Mouse (Mus musculus) bone marrow, adult 2 months (tissue): ENCODE data around the gene Pcdh15. TPM values are rescaled to one million over a fixed set of nuclear protein-coding genes. Genes with fewer than 3 reads are reported as not detected.

Source experiments
- H3K27ac ChIP-seq: fragments of 200-500 bp; 2 replicates; pipeline ENCODE4 v1.5.1; 2012; ENCODE audit warnings: low read depth, mild to moderate bottlenecking, control low read depth, inconsistent platforms, low read length; ENCODE audit not compliant: control insufficient read depth, poor library complexity, insufficient read depth
- H3K4me1 ChIP-seq: fragments of 200-500 bp; 2 replicates; pipeline ENCODE4 v1.6.1; 2011; ENCODE audit warnings: low read length; ENCODE audit not compliant: control insufficient read depth, insufficient read depth
- H3K4me3 ChIP-seq: fragments of 200-500 bp; replicated peaks from 2 replicates; pipeline ENCODE3; 2011; ENCODE audit warnings: mild to moderate bottlenecking, low read depth, low read length, control low read depth; ENCODE audit not compliant: control insufficient read depth
- CTCF ChIP-seq: fragments of 200-500 bp; IDR thresholded peaks from 2 replicates; pipeline ENCODE4 v1.5.1; 2011; ENCODE audit warnings: low read length, control low read depth; ENCODE audit not compliant: control insufficient read depth, insufficient read depth
- POLR2A ChIP-seq: fragments of 200-500 bp; IDR thresholded peaks from 2 replicates; pipeline ENCODE4 v1.6.1; 2011; ENCODE audit warnings: low read depth, mild to moderate bottlenecking, control low read depth, low read length, borderline replicate concordance; ENCODE audit not compliant: control insufficient read depth
- WGBS: fragments of 180-500 bp; shearing (Covaris S2); methylation state at CpG from one replicate; pipeline ENCODE4 v1.1.7; 2018; 5-methylcytosine and 5-hydroxymethylcytosine counted together
- polyA plus RNA-seq: library from polyadenylated mRNA; stranded (reverse); fragments of >200 nt; gene quantifications from 2 replicates; pipeline ENCODE4 v1.2.4, GENCODE M21; 2011; ENCODE audit warnings: low replicate concordance; ENCODE audit not compliant: missing spikeins, insufficient read depth, insufficient read length

The Pcdh15 gene
- 0.36 and 0.47 TPM in 2 replicates for polyA plus RNA-seq

DNA sequence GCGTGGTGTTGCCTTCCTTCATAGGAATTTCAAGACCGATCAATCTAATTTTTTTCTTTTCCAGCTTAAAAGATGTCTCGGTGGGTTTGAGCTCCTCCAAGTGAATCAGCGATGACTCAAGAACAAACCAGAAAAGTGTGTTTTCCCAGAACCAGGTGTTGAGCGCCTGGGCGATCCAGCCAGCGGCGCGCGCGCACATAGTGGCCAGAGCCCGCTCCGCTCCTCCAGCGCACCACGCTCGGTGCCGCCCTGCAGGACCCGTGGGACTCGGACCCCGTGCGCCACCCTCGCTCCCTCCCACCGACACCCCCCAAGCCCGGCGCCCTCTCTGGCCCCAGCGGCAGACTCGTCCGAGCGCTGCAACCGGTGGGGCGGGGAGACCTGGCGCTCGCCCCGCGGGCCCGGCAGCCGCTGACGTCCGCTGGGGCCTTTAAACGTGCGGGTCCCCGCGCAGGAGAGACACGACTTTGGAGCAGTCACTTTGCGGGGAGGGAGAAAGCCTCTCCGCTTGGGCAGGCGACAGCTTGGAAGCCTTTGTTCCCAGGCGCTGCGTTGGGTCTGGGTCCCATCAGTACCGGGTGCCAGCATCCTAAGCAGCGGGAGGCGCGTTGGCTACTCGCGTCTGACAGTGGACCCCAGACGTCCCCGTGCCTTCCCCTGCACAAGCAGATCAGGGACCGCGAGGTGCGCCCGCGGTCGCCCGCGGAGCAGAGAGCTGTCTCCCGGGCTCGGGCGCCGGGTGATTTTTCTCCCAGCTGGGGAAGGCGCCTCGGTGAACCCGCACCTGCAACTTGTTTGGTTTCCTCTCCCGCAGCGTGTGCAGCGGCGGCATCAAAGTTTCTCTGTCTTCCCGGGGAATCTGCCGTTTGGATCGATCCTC lies at the start of gene Pcdh15:
Gene Pcdh15, plus strand, starts transcription at position 377 of the 880 bp plus-strand sequence.
- no peak within 1 kb of the TSS for H3K4me3 ChIP-seq
- no peak for TF ChIP-seq CTCF
- no peak for TF ChIP-seq POLR2A
- 3% methylated on average over 79 of the region's 79 CpGs for WGBS
- H3K4me1 ChIP-seq: no peaks in the 10 kb centered on the region
- no peak within 1 kb of the TSS; the same call in 1 of the 2 replicates for H3K27ac ChIP-seq

DNA sequence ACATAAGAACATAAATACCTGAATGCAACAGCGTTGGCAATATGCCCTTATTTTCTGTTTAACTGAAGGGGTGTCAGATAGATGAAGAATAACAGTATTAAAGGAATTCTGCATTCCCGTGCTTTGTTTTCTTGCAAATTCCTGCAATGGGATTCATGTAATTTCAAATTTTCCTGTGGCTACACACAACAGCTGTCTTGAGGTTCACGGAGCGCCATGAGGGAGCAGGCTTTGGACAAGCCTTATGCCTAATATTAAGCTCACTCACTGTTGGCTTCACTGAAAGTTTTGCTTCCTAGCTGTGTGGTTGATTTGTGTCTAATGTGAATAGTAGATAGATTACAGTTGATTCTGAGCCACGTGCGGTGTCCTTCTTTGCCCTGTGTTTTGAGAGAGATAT lies 47.1 kb upstream of the Pcdh15 start:
- H3K4me3 ChIP-seq: no peak overlapping the region
- no peak overlapping the region for H3K27ac ChIP-seq
- H3K4me1 ChIP-seq: no peaks in the 10 kb centered on the region
- TF ChIP-seq POLR2A (no peak), CTCF (no peak)
- WGBS: 77% methylated on average over 6 of the region's 6 CpGs

DNA sequence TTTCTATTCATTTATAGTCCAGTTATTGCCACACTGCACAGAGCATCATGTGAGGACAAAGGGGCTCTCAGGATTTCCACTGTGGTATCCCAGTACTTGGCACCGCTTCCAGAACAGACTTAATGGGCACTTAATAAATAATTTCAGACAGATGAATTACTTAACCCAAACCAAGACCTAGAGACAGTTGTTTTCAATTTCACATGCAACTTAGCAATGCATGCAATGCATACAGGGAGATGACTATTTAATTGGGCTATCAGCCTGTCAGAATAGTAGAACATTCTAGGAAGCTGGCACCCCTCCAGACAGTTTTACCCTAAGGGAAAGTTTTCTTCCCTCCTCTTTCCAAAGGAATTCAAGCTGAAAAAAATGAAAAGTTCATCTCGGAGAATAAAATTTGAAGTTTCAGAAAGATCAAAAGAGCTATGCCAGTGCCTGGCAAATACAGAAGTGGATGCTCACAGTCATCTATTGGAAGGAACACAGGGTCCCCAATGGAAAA lies 39.4 kb upstream of the Pcdh15 start:
- Histone ChIP-seq H3K4me3 (no peak overlapping the region), H3K27ac (no peak overlapping the region), H3K4me1 (no peaks in the 10 kb centered on the region)
- 74% methylated on average over 2 of the region's 2 CpGs for WGBS
- TF ChIP-seq POLR2A (no peak), CTCF (no peak)

- TF ChIP-seq CTCF (no peak), POLR2A (no peak)
Measured at GRCm38 (mm10) chr10:73086703-73087102, 12.4 kb upstream of the Pcdh15 start.

GRCm38 (mm10) chr10:73096531-73097135 lies 2.5 kb upstream of the Pcdh15 start:
- TF ChIP-seq POLR2A: no peak
- TF ChIP-seq CTCF: no peak
- Histone ChIP-seq H3K27ac (no peak overlapping the region), H3K4me1 (no peaks in the 10 kb centered on the region), H3K4me3 (no peak overlapping the region)
- WGBS: 9% methylated on average over 17 of the region's 17 CpGs

More at GRCm38 (mm10) chr10:73086703-73087102, 12.4 kb upstream of the Pcdh15 start:
- WGBS: 71% methylated on average over 5 of the region's 5 CpGs
- H3K4me3 ChIP-seq: no peak overlapping the region
- H3K27ac ChIP-seq: no peak overlapping the region
- H3K4me1 ChIP-seq: no peaks in the 10 kb centered on the region

GRCm38 (mm10) chr10:73097176-73097575 lies 2.0 kb upstream of the Pcdh15 start:
- H3K4me3 ChIP-seq: no peak overlapping the region
- 13% methylated on average over 7 of the region's 7 CpGs for WGBS
- TF ChIP-seq POLR2A (no peak), CTCF (no peak)

DNA sequence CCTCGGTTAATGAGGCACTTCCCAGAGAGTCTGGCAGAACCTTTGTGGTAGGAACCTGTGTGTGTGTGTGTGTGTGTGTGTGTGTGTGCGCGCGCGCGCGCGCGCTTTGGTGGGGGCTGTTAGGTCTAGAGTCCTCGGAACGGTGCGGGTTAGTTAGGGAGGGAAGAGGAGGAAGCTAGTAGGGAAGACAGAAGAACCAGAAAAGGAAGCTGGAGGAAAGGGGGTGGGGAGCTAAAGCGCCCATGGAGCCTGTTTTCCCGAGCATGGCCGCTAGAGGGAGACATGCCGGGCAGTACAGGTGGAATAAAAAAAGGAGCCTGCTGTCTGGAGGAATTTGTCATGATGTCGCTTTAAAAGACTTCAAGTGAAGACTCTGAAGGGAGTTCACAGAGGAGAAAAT lies 1.2 kb upstream of the Pcdh15 start:
- Histone ChIP-seq H3K4me1 (no peaks in the 10 kb centered on the region), H3K27ac (no peak overlapping the region), H3K4me3 (no peak overlapping the region)
- TF ChIP-seq POLR2A (no peak), CTCF (peak; percentile 40; the same call in 1 of the 2 replicates)
- WGBS: under 1% methylated on average over 17 of the region's 17 CpGs

More at GRCm38 (mm10) chr10:73097176-73097575, 2.0 kb upstream of the Pcdh15 start:
- Histone ChIP-seq H3K27ac (no peak overlapping the region), H3K4me1 (no peaks in the 10 kb centered on the region)

GRCm38 (mm10) chr10:73099846-73100241 lies 702 bp downstream of the Pcdh15 start:
- Histone ChIP-seq H3K27ac (no peak overlapping the region), H3K4me1 (no peaks in the 10 kb centered on the region), H3K4me3 (no peak overlapping the region)
- 1% methylated on average over 37 of the region's 37 CpGs for WGBS
- TF ChIP-seq POLR2A (no peak), CTCF (no peak)
